Mouse (Mus musculus): Measurements from ENCODE around the gene Mtnr1b. TPM values are rescaled to one million over a fixed set of nuclear protein-coding genes. Genes with fewer than 3 reads are reported as not detected.
"Not testable (repeated sequence)": the region's sequence is repeated elsewhere in the genome, so short reads cannot be mapped to it uniquely, and the experiment has no call there.

Mtnr1b gene
- total RNA-seq (2015) = not detected in 2 replicates
- total RNA-seq (2017) = not detected in 2 replicates

GRCm38 (mm10) chr9:15874506-15875160 is at the start of gene Mtnr1b:
Gene Mtnr1b, minus strand, starts transcription at chr9:15874556.
- no peak for ATAC-seq (ENCODE audit: poor library complexity, severe bottlenecking)

GRCm38 (mm10) chr9:15920271-15920670 is 45.9 kb upstream of the Mtnr1b start:
- no peak for ATAC-seq (ENCODE audit: poor library complexity, severe bottlenecking)

GRCm38 (mm10) chr9:15919373-15920005 is 45.1 kb upstream of the Mtnr1b start:
- ATAC-seq (ENCODE audit: poor library complexity, severe bottlenecking) = no peak

- no peak for ATAC-seq (ENCODE audit: poor library complexity, severe bottlenecking)
These were observed 42.2 kb upstream of the Mtnr1b start for GRCm38 (mm10) chr9:15916600-15916999.

GRCm38 (mm10) chr9:15912735-15913134 is 38.4 kb upstream of the Mtnr1b start:
- ATAC-seq (ENCODE audit: poor library complexity, severe bottlenecking) = no peak

- ATAC-seq (ENCODE audit: poor library complexity, severe bottlenecking) = no peak
These were observed 35.2 kb upstream of the Mtnr1b start for GRCm38 (mm10) chr9:15909397-15910113.

GRCm38 (mm10) chr9:15903948-15904750 is 29.8 kb upstream of the Mtnr1b start:
- no peak for ATAC-seq (ENCODE audit: poor library complexity, severe bottlenecking)

- ATAC-seq (ENCODE audit: poor library complexity, severe bottlenecking) = no peak
These were observed 23.8 kb upstream of the Mtnr1b start for GRCm38 (mm10) chr9:15898112-15898511.

- no peak for ATAC-seq (ENCODE audit: poor library complexity, severe bottlenecking)
These were observed 12.4 kb upstream of the Mtnr1b start for GRCm38 (mm10) chr9:15886756-15887155.

GRCm38 (mm10) chr9:15880754-15881153 is 6.4 kb upstream of the Mtnr1b start:
- ATAC-seq (ENCODE audit: poor library complexity, severe bottlenecking) = no peak

- ATAC-seq (ENCODE audit: poor library complexity, severe bottlenecking) = peak; percentile 59; the same call in 1 of the 2 replicates
These were observed 5.8 kb upstream of the Mtnr1b start for GRCm38 (mm10) chr9:15880160-15880603.

GRCm38 (mm10) chr9:15870013-15870412 is 4.3 kb downstream of the Mtnr1b start:
- ATAC-seq (ENCODE audit: poor library complexity, severe bottlenecking) = no peak

- no peak for ATAC-seq (ENCODE audit: poor library complexity, severe bottlenecking)
These were observed 4.9 kb downstream of the Mtnr1b start for GRCm38 (mm10) chr9:15869456-15869855.

- ATAC-seq (ENCODE audit: poor library complexity, severe bottlenecking) = no peak
These were observed 7.9 kb downstream of the Mtnr1b start for GRCm38 (mm10) chr9:15866280-15867072.

GRCm38 (mm10) chr9:15861402-15861801 is 13.0 kb downstream of the Mtnr1b start:
- no peak for ATAC-seq (ENCODE audit: poor library complexity, severe bottlenecking)

- no peak for ATAC-seq (ENCODE audit: poor library complexity, severe bottlenecking)
These were observed 23.6 kb downstream of the Mtnr1b start for GRCm38 (mm10) chr9:15850749-15851148.

- no peak for ATAC-seq (ENCODE audit: poor library complexity, severe bottlenecking)
These were observed 29.0 kb downstream of the Mtnr1b start for GRCm38 (mm10) chr9:15845390-15845789.

GRCm38 (mm10) chr9:15844936-15845335 is 29.4 kb downstream of the Mtnr1b start:
- not testable (repeated sequence) for ATAC-seq (ENCODE audit: poor library complexity, severe bottlenecking)

- ATAC-seq (ENCODE audit: poor library complexity, severe bottlenecking) = no peak
These were observed 61.1 kb downstream of the Mtnr1b start for GRCm38 (mm10) chr9:15813002-15813911.
